Mouse (Mus musculus) heart, postnatal 14 days (tissue): ENCODE data around the gene Slc38a1. TPM values are rescaled to one million over a fixed set of nuclear protein-coding genes. Genes with fewer than 3 reads are reported as not detected.

Experiments
- DNase-seq, 2 experiments: peaks; one replicate each; pipeline ENCODE4 v3.0.0; 2021 to 2022
- intact Hi-C: fragments of 180-260 bp; cut with DNase I; formaldehyde crosslinking; loops from one replicate; pipeline ENCODE4 v1.15.1; 2025
- total RNA-seq, 2 experiments: library from RNA; stranded (reverse); gene quantifications; 2 replicates each; pipeline ENCODE4 v1.2.3; 2021

The Slc38a1 gene
- total RNA-seq, 2 experiments from 2014 or later: 33.6 to 35.4 TPM

DNA sequence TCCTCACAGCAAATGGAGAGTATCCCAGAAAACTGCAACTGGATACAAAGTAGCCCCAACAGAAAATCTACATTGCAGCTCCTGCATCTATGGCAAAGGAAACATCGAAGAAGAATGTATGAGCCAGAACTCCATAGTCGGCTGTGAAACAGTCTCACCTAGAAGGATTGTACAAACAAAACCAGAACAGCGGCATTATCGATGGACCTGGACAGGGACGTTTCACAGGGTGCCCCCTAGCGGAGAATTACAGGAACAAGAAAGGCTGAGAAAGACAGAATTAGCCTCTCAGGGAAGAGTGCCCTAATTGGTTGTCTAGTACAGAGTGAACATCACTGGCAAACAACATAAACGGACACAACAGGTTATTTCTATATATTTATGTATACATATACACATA is 23.9 kb upstream of the Slc38a1 start:
- DNase-seq: peak; percentile 61 to 79

DNA sequence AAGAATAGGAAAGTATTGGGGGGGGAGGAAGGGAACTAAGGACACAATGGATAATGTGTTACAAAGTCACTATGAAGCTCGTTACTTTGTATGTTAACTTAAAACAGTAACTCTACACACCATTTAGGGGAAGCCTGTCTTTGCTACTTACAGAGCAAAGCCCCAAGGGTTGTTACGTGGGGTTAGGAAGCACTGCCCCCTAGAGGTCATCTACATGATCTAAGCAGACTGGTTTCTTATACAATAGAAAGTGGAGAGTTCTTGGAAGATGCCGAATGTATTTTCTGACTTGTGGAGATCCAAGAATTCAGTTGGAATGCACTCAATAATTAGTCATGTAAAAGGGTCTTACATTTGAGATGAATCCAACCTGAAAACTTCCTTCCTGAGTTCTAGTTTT is 23.2 kb upstream of the Slc38a1 start:
- peak; percentile 64 to 84 for DNase-seq
- intact Hi-C loops: loop anchor here (1.0 to 2.0 kb wide), 2 partner anchors 118 to 123 kb away; no protein-coding TSS in a partner anchor

More for the DNA sequence above, 23.9 kb upstream of the Slc38a1 start:
- intact Hi-C loops: loop anchor here (1.0 to 2.0 kb wide), 2 partner anchors 118 to 124 kb away; no protein-coding TSS in a partner anchor

GRCm38 (mm10) chr15:96660590-96661141 is 18.0 kb upstream of the Slc38a1 start:
- intact Hi-C loops: no loop called here
- DNase-seq: no peak

DNA sequence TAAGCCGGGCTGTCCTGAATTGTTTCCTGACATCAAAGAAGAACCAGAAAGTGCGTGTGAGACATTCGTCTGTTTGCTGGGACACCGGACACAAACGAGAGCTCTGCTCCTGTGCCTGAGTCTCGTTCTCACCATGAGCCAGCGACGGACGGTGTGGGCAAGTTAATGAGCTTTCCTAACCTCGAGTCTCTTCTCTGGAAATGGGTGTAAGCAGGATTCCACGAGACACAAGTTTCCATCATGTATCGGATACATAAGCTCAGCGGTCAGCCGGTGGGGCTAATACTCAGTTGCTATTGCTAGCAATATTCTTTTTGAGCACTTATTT is 15.5 kb upstream of the Slc38a1 start:
- intact Hi-C loops: no loop called here
- no peak for DNase-seq

DNA sequence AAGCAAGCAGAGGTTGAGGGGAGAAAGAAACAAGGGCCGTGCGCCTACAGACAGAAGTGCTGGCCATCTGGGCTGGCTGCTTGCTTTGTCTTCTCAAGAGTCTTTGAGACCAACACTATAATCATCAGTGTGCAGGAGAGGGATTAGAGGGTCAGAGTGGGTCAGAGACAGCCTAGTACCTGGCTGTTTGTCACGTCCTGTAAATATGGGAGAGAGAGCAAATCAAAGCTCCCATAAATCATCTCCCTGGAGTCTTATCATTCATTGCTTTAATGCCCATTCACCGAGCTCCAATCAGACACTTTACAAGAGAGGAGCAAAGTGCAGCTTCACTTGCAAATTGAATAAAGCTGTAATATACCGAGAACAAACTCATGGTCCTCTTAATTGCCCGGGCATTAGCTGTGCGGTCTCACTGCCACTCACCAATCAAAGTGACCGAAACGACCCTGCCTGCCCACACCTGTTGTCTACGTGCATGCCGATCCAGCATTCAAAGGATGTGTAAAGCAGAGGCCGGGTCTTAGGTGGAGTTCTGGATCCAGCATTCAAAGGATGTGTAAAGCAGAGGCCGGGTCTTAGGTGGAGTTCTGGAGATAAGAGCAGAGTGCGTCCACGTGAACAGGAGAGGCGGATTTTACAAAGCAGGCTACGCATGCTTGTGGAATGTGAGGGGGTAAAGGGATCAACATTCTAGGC is 15.0 kb upstream of the Slc38a1 start:
- no peak for DNase-seq
- intact Hi-C loops: no loop called here

DNA sequence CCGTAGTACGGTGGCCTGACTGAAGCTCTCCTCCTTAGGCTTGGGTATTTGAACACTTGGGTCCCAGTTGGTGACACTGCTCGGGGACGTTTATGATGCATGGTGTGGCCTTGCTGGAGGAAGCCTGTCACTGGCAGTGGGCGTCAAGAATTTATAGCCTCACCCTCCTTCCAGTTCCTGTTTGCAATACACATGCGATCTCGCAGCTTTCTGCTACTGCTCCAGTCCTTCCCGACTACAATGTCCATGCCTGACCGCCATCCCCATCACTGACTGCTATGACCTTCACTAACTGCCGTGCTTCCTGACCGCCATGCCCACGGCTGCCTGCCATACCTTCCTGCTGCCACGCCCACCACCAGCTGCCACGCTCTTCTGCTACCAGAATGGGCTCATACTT is 12.8 kb upstream of the Slc38a1 start:
- intact Hi-C loops: no loop called here
- DNase-seq: no peak

DNA sequence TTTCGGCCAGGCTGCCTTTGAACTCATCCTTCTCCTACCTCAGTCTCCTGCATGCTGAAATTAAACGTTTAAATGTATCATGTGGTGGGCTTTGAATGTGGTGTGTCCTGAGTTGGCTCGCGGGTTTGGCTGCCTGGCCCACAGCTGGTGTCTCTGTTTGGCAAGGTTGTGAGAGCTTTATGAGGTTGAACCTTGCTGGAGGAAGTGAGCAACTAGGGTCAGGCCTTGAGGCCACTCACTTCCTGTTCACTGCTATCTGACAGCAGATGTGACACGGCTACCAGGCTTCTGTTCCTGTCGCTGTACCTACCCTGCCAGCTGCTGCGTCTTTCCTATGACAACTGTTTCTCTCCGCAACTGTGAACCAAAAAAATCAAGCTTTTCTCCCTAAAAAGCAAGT is 12.0 kb upstream of the Slc38a1 start:
- intact Hi-C loops: no loop called here
- DNase-seq: no peak

- intact Hi-C loops: no loop called here
- DNase-seq: no peak
Measured at GRCm38 (mm10) chr15:96653011-96653410, 10.3 kb upstream of the Slc38a1 start.

DNA sequence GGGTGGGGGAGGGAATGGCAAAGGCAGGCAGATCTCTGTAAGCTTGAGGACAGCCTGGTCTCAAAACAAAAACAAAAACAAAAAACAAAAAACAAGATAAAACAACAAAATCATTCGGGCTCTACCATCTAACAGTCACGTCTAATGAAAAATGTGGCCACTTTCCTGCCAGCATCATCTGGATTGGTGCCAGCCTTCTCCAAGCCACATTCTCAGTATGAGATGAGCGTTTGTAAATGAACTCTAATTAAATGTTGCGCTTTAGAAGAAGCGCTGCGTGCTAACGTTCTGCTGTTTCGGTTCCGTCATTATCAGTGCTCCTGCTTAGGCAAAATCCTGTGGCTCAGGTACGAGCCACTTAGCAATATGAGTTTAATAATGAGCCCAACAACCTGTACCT is 9.8 kb upstream of the Slc38a1 start:
- intact Hi-C loops: no loop called here
- no peak for DNase-seq

DNA sequence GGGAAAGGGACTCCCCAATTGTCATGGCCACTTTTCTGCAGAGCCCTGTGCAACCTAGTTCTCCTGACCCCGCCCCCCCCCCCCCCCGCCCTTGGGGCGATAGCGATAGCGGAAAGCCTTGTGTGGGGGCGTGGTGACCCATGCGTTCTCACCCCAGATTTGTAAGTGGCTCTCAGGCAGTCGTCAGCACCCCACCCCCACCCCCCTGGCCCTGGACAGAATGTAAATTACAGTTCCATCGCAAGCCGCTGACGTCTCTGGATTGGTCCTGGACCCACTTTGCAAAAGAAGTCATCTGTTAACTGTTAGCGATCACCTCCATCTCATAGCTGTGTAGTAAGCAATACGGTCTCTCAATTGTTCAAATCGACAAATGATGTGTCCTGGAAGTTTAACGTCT is 4.7 kb upstream of the Slc38a1 start:
- intact Hi-C loops: no loop called here
- no peak for DNase-seq

- no peak for DNase-seq
- intact Hi-C loops: no loop called here
Measured at GRCm38 (mm10) chr15:96641821-96642435, 785 bp downstream of the Slc38a1 start.

DNA sequence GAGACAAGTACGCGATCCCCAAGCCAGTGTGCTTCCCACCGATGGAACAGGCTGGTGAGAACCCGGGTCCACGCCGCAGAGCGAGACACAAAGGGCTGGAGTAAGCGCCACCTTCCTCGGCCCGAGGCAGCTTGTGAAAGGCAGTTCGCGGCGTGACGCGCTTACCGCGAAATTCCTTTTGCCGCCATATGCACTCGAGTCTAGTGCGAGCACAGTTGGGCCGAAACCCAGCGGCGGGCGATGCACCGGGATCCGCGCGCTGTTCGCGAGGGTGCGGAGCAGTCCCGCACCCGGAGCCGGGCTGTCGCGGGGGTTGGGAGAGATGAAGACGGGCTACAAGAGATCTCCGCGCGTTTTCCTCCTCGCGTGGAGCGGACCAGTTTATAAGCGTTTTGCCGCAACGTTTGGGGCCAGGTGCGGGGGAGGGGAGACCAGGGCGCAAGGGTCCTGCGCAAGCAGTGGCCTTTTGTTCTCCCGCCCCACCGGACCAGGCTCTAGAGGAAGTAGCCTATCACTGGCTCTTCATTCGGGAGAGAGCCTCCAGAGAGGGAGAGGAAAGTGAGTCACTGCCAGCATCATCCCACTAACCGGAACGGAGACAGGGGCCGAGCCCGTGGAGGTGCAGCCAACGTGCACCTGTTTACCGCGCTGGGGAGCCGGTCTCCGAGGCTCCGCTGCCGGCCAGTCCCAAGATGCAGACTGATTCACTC is 1.4 kb downstream of the Slc38a1 start:
- peak; percentile 44 to 63 for DNase-seq
- intact Hi-C loops: no loop called here

- intact Hi-C loops: no loop called here
- no peak for DNase-seq
Measured at GRCm38 (mm10) chr15:96640291-96640985, 2.3 kb downstream of the Slc38a1 start.

DNA sequence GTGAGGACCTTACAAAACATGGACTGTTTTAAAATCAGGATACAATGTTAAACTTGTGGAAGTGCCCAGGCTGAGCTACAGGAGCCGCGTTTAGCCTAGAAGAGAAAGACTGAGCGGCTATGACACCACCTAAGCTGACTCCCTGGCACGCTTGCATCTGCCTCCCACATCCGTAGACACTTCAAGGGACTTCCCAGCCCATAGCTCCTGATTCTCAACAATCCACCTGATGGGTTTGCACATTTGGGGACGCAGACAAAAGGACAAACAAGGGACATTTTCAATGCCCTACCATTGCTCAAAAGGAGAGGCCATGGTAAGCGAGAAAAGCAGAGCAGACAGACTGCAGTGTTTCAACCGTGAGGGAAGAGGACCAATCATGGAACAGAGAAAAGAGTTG is 3.1 kb downstream of the Slc38a1 start:
- no peak for DNase-seq
- intact Hi-C loops: no loop called here

GRCm38 (mm10) chr15:96638656-96639055 is 4.1 kb downstream of the Slc38a1 start:
- no peak for DNase-seq
- intact Hi-C loops: no loop called here

GRCm38 (mm10) chr15:96638173-96638572 is 4.5 kb downstream of the Slc38a1 start:
- intact Hi-C loops: no loop called here
- DNase-seq: no peak

DNA sequence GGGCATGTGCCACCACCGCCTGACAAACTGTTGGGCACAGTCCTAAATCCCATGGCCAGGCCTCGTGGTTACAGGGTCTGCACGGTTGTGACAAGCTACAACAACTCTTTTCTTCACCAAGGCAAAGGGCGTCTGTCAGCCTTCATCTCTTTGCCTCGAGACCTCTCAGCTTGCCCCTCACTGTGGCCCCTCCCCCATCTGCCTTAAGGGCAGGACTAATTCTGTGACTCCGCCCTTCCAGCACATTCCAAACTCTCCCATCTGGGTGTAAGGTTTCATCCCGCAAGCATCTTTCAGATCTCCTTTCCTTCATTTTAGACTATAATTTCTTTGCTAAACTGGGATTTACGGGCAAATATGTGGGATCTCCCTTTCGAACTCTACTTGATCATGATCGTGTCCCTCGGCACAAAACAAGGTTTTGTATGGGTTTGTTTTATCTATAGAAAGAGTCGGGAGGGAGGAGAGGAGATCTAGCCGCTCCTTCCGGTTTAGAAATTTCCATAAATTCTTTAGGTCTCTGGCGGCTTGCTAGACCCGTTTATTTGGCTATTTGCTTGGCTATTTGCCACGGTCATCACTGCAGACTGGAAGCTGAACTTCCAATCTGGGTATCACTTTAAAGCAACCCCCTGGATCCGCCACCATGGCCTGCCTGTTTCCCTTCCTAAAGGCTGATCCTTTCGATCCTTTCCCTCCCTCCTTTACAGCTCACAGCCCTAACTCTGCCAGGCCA is 7.9 kb downstream of the Slc38a1 start:
- DNase-seq: peak in 1 of 2 experiments; percentile 41
- intact Hi-C loops: no loop called here

DNA sequence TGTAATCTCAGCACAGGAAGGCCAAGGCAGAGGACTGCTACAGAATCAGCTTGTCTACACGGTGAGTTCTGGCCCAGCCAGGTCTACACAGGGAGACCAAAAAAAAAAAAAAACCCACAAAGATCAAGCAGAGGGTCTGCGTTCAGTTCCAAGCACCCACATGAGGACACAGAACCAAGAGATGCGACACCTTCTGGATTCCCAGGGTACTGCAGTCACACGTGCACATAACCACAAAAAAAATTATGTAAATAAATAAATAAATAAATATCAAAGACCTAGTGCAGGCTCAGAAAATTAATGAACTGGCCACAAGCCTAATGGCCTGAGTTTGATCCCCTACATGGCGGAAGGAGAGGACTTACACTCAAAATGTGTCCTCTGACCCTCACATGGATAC is 10.5 kb downstream of the Slc38a1 start:
- DNase-seq: no peak
- intact Hi-C loops: no loop called here

GRCm38 (mm10) chr15:96631107-96631718 is 11.5 kb downstream of the Slc38a1 start:
- DNase-seq: no peak
- intact Hi-C loops: no loop called here

DNA sequence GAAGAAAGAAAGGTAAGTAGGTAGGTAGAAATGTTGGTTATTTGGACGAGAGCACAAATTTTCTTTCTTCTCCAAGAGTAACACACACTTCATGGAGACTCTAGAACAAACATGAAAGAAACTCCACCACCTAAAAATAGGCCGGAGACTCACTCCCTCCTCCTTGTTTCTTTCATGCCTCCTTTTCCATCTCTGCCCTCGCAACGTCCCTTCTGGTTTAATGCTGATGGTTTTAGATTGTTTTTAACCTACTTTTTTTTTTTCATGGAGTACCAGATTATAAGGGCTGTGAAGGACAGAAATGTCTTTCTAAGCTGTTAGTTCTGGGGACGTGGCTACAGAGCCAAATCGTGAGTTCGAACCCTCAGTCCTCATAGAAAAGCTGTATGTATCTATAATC is 14.5 kb downstream of the Slc38a1 start:
- intact Hi-C loops: no loop called here
- DNase-seq: no peak
